Mouse (Mus musculus) embryo, embryonic 11.5 days (tissue): ENCODE measurements around the gene Tspan4.
"Not testable (repeated sequence)": the region's sequence is repeated elsewhere in the genome, so short reads cannot be mapped to it uniquely, and the experiment has no call there.

Experiments used
- DNase-seq: peaks from one replicate; pipeline ENCODE4 v3.0.0-alpha.2; 2012; ENCODE audit warnings: low read depth, low spot score

Gene Tspan4

DNA sequence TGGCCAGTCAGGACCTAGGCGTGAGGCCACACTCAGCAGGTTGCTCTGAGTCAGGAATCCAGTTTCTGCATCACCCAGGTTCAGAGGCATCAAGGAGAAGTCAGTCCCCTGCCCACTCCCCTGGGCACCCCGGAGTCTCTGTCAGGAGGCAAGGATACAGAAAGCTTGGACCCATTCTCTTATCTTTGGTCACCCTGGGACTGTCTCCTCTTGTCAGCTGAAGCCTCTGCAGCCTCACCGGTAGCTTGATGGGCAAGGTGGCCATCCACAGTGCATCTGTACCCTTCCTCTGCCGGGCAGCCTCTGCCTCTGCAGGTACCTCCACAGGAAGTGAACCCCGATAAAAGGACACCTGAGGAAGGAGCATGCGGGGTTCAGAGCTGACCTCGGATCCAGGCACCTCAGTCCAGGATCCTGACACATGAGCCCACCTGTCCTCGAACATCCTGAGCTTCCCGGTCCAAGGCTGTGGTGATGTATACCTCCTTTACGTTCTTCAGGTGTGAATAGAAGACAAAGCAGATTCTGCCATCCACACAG lies 35.8 kb upstream of the Tspan4 start:
- DNase-seq = no peak

DNA sequence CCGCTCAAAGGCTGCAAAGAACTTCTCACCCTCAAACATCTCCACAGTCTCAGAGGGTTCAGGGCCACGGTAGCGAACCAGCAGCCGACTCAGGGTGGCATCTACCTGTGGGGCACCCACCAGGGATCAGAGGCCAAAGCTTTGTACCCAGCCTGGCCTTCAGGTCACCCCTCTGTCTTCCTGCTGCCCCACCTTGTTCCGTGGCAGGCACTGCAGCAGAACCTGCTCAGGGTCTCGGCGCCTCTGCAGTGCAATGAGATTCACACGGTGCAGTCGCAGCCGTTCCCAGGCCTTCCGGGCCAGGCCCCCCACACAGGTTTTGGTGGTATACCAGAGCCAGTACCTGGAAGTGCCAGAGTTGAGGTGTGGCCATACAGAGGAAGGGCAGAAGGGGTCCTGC lies 35.2 kb upstream of the Tspan4 start:
- DNase-seq = no peak

DNA sequence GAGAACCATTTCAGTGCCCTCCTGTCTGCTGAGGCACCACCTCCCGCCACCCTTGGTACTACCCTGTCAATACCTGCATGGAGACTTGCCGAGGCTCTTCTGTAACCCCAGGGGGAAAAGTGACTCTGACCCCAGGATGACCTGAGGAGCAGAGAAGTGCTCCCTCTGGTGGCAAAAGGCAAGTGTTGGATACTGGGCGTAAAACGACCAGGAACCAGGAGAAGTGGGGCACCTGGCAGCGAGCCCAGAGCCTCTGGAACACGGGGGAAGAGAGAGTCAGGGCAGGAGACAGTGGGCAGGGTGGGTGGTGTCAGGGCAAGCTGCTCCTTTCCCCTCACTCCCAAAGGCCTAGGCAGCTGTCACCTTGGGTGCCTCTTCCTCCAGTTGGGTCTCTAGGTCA lies 34.4 kb upstream of the Tspan4 start:
- no peak for DNase-seq

DNA sequence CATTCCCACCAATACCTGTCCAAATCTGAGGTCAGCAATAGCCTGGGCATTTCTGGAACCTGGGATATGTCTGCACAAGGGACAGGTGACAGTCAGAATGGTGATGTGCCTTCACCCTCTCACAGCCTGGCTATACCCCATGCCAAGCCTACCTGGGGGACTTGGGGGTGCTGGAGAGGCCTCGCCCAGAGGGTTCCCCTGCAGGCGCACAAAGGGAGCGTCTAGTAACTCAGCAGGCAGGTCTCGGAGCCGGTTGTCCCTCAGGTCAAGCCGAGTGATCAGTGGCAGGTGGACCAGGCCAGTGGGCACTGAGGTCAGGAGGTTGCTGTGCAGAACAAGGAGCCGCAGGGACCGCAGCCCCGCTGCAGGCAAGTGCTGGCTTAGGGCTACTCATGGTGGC lies 33.6 kb upstream of the Tspan4 start:
- no peak for DNase-seq

DNA sequence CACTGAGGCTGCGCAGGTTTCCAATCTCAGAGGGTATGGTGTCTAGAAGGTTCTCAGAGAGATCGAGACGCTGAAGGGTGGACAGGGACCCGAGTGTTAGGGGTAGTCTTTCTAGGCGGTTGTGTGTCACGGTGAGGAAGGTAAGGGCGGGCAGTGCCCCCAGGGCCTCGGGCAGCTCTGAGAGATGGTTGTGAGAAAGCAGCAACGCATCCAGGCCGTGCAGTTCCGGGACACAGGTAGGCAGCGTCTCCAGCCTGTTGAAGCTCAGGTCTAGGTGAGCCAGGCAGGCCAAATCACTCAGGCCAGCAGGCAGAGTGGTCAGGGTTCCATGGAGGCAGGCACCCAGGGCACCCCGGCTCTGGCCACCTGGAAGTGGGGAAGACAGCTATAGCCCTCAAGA lies 32.8 kb upstream of the Tspan4 start:
- DNase-seq = no peak

DNA sequence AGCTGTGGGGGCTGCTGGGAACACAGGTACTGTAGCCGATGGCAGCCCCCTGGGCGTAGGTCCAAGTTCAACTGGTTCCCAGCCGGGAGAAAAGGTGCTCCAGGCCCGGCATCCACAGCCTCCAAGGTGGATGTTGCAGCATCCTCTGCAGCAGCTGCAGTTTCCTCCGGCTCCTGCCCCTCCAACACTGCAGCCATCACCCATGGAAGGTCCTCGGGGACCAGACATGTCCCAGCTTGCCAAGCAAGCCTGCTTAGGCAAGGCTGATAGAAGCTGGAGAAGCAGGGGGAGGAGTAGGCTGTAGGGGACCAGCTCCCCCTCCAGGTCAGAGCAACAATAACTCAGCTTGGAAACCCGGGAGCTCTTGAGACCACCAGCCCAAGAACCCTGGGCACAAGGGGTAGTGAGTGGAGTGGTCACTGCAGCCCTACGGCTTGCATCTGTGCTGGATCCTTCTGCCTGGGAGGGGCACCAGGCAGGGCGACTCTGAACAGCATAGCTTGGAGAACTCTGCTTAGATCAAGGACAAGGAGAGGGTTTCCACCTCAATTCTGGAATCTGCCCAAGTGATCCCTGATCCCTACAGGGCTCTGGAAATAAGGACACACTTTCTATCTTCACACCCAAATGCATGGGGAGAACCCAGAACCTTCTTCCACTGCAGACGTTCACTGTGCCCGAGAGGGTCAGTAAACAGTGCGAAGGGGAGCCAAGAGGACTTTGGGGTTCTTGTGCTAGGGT lies 31.8 kb upstream of the Tspan4 start:
- no peak for DNase-seq

DNA sequence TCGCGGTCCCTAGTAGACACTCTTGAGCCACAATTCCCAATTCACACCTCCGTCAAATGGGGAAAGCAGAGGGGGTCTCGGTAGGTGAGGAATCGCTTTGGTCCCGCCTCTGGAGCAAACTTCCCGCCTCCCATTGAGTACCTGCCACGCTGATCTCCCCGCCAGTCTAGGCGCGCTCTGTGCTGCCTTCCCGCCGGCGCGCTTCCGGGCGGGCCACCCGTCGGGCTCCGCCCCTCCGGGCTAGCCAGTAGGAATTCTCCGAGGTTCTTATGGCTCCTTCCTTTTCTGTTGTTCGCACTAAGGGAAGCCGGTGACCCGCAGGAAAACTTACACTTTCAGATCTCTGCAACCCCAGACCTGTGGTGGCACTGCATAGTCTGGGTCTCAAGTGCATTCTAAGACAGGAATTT lies 31.2 kb upstream of the Tspan4 start, which contains the start of gene Pidd1:
Gene Pidd1 (minus strand): TSS at position 198 of the 410 bp plus-strand sequence.
- DNase-seq = peak; percentile 57

DNA sequence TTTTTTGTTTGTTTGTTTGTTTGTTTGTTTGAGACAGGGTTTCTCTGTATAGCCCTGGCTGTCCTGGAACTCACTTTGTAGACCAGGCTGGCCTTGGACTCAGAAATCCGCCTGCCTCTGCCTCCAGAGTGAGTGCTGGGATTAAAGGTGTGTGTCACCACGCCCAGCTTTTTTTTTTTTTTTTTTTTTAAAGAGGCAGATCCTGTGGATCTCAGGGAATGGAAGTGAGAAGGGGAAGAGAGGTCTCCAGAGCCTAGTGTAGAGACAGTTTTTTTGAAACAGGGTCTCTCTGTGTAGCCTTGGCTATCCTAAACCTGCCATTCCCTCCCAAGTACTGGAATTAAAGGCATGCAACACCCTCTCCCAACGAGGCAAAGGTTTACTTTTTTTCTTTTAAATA lies 28.7 kb upstream of the Tspan4 start:
- not testable (repeated sequence) for DNase-seq

DNA sequence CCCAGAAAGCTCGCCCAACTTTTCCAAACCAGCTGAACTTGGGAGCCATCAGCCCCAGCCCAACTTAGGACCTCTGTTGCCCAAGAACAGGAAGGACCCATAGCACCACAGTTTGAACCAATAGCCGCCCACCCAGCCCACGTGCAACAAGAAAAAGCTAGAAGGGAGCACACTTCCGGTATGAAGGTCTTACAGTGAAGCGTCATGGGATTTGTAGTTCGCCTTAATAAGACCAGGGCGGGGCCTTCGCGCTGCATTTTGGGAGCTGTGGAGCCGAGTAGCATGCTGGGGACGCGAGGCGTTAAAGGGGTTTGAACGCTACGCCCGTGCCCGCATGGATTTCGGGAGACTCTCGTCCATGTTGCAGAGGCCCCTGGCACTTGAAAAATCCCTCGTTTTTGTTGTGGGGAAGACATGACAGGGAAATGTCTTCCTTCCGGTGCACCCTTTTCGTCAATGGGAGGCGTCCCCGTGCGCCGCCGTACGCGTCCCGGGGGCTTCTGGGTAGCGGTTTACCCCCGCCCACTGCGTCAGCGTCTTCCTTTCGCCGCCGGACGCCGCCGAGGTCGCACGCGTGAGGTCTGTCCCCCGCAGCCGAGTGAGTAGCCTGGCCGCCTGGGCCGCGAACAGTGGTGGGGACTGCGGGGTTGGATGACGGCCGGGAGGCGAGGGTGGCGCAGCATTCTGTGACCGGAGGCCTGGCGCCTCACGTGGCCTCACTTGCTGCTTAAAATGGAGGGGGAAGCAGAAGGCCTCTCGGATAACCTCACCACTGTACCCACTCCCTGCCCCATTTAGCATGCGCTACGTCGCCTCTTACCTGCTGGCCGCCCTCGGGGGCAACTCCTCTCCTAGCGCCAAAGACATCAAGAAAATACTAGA lies 27.7 kb upstream of the Tspan4 start, which contains the start of gene Rplp2:
Gene Rplp2 (plus strand): TSS at position 261 of the 882 bp plus-strand sequence.
- DNase-seq = peak; percentile 87

DNA sequence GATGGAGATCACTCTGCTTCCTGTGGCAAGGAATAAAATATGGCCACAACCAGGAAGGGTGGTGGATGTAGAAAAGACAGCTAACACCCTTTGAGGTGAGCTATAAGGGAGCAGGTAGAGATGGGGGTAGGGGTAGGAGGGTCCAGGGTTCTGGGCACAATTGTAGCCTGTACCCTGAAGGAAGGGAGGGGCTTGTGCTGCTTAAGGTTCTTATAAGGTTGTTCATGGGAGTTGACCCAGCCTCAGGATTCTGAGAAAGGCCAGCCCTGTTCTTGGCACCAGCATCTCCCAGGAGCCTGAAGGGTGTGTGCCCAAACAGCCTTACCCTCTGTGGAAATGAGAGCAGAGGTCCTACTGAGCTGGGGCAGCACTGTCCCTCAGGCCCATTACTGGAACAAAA lies 23.1 kb upstream of the Tspan4 start:
- DNase-seq = no peak

DNA sequence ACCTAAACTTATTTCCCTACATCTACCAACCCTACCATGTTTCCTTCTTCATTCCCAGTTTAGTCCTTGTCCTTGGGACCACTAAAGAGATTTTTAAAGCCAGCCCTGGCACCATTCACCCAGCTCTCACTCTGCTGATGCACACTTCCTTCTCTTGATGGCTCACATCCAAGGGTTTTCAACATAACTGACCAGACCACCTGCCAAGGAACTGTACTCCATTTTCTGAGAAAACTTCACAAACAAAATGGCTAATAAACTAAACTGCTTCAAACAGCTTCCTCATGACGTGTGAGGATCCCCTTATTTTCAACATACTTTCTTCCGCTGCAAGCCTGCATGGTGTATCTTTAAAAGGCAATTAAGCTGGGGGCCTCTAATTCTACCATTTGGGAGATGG lies 21.4 kb upstream of the Tspan4 start:
- no peak for DNase-seq

DNA sequence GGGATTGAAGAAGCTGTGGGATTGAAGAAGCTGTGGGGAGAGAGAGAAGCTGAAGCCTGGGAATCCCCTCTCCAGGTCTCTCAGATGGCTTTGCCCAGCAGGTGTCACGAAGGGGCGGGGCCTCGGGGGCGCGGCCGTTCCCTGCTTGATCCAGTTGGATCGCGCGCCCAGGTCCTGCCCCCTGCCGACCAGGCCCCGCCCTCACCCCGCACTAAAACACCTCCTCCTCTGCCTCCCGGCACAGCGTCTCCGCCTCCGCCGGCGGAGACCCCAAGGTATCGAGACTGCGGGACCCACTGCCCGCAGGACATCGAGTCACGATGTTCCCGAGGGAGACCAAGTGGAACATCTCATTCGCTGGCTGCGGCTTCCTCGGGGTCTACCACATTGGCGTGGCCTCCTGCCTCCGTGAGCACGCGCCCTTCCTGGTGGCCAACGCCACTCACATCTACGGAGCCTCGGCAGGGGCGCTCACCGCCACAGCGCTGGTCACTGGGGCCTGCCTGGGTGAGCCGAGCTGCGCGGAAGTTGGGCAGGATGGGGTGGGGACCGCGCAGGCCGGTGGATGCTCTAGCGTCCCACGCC lies 20.0 kb upstream of the Tspan4 start, which contains the start of gene Pnpla2:
Gene Pnpla2 (plus strand): TSS at position 232 of the 585 bp plus-strand sequence.
- DNase-seq = peak; percentile 84

DNA sequence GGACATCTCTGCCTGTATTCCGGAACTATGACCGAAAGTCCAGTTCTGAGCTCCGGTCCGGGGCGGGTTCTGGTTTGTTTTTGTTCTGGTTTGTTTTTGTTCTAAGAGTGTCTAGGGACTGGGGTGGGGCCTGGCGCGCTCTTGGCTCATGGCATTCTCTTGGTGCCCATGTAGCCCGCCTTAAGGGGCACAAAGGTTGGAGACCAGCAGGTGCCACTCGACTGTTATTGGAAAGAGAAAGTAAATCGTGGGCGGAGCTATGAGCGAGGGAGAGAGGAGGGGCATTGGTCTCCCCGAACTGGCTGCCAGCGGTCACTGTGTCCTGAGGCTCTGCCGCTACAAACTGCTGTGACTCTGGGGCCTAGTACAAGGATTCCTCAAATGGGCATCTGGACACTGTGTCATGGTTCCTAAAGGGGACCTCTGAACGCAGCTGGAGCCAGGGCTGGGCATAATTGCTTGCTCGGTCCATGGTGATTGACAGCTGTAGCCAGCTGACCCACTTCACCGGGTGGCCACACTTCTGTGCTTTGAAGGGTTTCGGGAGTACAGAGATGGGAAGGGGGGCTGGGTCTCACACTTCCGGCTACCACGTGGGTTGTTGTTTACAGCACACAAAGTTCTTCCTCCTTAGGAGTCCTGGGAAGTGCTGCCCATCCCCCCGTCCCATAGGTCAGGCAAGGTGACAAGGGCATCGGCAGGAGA lies 19.3 kb upstream of the Tspan4 start:
- DNase-seq = no peak

DNA sequence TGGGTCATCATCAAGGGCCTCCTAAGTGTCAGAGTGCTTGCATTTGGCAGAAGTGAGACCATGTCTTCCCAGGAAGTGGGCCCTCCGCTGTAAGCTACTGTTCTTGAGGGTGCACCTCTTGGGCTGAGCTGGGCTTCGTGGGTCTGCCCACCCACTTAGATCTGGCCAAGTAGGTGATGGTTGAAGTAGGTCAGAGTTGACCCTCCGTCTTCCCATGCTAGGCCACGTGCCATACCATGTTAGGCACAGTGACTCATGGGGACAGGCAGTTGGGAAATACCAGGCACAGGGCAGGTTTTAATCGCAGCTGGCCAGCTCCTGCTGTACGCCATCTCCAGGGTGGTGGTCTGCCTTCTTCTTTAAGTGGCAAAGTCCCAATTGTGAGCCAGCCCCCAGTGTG lies 18.3 kb upstream of the Tspan4 start:
- no peak for DNase-seq

DNA sequence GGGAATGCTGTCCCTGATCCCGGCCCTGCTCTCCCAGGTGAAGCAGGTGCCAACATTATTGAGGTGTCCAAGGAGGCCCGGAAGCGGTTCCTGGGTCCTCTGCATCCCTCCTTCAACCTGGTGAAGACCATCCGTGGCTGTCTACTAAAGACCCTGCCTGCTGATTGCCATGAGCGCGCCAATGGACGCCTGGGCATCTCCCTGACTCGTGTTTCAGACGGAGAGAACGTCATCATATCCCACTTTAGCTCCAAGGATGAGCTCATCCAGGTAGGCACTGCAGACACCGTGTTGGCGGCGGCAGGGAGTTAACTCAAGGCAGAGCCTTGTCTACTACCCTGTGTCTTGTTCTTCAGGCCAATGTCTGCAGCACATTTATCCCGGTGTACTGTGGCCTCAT lies 17.8 kb upstream of the Tspan4 start:
- DNase-seq = no peak

DNA sequence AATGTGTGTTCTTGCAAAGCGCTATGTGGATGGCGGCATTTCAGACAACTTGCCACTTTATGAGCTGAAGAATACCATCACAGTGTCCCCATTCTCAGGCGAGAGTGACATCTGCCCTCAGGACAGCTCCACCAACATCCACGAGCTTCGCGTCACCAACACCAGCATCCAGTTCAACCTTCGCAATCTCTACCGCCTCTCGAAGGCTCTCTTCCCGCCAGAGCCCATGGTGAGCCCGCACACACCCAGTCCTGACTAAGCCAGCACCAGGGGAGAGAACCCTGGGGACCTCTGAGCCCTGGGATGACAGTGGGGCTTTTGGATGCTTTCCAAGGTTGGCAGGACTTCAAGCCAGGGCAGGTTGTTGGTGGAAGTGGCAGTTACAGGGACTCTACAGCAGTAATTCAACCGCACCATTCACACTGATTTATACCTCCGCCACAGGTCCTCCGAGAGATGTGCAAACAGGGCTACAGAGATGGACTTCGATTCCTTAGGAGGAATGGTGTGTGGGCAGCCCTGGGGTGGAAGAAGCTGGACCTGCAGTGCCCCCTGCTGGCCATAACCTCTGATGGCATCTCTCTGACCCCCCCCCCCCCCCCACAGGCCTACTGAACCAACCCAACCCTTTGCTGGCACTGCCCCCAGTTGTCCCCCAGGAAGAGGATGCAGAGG lies 16.9 kb upstream of the Tspan4 start:
- DNase-seq = no peak

DNA sequence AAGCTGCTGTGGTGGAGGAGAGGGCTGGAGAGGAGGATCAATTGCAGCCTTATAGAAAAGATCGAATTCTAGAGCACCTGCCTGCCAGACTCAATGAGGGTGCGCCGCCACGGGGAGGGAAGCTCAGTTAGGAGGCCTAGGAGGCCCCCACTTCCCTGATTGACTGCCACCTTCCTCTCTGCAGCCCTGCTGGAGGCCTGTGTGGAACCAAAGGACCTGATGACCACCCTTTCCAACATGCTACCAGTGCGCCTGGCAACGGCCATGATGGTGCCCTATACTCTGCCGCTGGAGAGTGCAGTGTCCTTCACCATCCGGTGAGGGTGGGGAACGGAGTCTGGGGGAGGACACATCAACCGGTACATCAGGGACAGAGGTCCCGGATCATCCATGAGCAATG lies 16.4 kb upstream of the Tspan4 start:
- DNase-seq = no peak

DNA sequence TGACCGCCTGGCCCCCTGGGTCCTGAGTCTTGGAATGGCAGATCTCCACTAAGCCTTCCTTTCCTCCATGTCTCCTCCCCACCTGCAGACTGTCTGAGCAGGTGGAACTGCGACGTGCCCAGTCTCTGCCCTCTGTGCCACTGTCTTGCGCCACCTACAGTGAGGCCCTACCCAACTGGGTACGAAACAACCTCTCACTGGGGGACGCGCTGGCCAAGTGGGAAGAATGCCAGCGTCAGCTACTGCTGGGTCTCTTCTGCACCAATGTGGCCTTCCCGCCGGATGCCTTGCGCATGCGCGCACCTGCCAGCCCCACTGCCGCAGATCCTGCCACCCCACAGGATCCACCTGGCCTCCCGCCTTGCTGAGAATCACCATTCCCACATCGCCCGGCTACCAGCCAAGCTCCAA lies 15.7 kb upstream of the Tspan4 start:
- no peak for DNase-seq

DNA sequence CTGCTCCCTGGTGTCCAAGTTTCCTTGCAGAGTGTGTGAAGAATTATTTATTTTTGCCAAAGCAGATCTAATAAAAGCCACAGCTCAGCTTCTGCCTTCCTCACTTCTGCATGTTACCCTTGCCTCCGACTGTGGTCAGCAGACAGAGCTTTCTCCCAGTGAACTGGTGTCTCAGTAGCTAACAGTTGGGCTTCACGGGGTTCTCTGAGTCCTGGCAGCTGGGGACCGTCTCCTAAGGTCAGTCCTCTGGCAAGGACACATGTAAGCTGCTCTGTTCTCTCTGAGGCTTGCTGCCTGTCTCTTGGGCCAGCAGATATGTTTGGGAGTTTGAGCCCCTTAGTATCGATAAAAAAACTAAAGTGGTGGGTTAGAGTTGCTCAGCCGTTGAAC lies 15.0 kb upstream of the Tspan4 start:
- DNase-seq = no peak

DNA sequence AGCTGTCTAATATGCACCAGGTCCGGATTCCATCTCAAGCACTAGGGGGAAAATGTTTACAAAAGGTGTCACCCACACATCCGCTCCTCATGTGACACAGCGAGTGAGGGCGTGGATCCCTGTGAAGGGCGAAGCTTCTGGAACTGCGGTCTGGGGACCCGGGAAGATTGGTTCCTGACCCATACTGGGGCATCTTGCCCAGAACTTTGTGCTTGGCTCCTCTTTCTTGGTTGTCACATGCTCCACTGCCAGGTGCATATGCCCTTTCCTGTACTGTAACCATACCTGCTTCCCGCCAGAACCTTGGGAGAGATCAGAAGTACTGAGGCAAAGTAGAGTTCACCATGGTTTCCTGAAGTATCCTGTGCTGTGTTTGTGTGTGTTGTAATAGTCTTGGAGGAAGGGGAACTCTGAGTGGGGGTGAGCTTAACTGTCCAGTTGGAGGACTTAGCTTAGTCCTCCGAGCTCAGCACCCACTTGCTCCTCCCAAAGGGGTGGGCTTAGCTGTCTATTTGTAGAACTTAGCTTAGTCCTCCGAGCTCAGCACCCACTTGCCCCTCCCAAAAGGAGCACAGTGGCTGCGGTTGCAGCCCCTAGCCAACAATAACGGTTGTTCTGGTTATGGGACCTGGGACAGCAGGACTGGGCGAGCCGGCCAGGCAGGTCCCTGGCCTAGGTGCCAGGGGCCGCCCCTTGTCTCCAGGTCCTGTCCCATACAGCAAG lies 14.5 kb upstream of the Tspan4 start, which contains the start of gene Cracr2b:
Gene Cracr2b (plus strand): TSS at position 704 of the 723 bp plus-strand sequence.
- no peak for DNase-seq
